Mouse (Mus musculus): Measurements from ENCODE around the gene Adipor2. TPM values are rescaled to one million over a fixed set of nuclear protein-coding genes. Genes with fewer than 3 reads are reported as not detected.

Adipor2 gene
- total RNA-seq, 2 experiments from 2014 or later, result 31.3 to 40.9 TPM

- peak in 1 of 2 experiments; percentile 22 for DNase-seq (ENCODE audit: extremely low spot score in 1 of 2, low spot score in 1 of 2)
These were observed 11.1 kb upstream of the Adipor2 start for GRCm38 (mm10) chr6:119428611-119429010.

- DNase-seq (ENCODE audit: extremely low spot score in 1 of 2, low spot score in 1 of 2), result no peak
These were observed 3.5 kb upstream of the Adipor2 start for GRCm38 (mm10) chr6:119421001-119421400.

GRCm38 (mm10) chr6:119420357-119420756 is 2.9 kb upstream of the Adipor2 start:
- DNase-seq (ENCODE audit: extremely low spot score in 1 of 2, low spot score in 1 of 2), result no peak

GRCm38 (mm10) chr6:119419412-119419811 is 1.9 kb upstream of the Adipor2 start:
- DNase-seq (ENCODE audit: extremely low spot score in 1 of 2, low spot score in 1 of 2), result no peak

DNA sequence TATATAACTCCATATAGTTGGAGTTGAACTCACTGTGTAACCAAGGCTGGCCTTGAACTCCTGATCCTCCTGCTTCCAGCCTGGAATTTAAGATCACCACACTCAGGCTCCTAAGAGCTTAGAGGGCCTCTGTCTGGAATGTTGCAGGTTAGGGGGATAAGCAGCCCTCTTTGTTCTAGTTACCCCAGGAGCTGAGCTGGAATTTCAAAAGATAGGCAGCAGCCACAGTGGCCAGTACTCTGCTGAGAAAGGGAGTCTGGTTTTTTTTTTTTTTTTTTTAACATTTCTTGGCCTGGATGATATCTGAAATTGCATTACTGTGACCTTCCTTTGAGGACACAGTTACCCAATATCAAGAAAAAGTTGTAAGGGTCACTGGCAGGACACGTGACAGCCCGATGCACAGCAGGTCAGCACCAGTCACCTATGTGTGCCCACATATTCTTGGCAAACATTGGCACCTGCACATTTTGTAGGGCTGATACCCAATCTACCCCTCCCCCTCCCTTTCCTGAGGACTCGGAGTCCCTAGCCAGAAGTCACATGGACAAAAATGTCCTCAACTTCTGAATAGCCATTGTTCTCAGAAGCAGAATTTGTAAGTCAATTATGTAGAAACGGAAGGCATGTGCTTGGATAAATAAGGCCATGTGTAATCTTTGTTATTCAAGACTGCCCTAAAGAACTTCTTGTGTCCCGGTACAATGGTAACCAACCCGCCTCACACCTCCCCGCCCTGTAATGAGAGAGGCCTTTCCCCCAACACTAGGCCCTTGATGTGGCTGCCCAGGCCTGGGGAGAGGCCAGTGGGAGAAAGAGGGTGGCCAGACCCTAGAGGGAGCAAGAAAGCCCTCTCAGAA is 1.1 kb upstream of the Adipor2 start:
- DNase-seq (ENCODE audit: extremely low spot score in 1 of 2, low spot score in 1 of 2), result no peak

- no peak for DNase-seq (ENCODE audit: extremely low spot score in 1 of 2, low spot score in 1 of 2)
These were observed 317 bp upstream of the Adipor2 start for GRCm38 (mm10) chr6:119417821-119418220.

- DNase-seq (ENCODE audit: extremely low spot score in 1 of 2, low spot score in 1 of 2), result no peak
These were observed 861 bp downstream of the Adipor2 start for GRCm38 (mm10) chr6:119416643-119417042.

GRCm38 (mm10) chr6:119414262-119415043 is 3.1 kb downstream of the Adipor2 start:
- DNase-seq (ENCODE audit: extremely low spot score in 1 of 2, low spot score in 1 of 2), result no peak

DNA sequence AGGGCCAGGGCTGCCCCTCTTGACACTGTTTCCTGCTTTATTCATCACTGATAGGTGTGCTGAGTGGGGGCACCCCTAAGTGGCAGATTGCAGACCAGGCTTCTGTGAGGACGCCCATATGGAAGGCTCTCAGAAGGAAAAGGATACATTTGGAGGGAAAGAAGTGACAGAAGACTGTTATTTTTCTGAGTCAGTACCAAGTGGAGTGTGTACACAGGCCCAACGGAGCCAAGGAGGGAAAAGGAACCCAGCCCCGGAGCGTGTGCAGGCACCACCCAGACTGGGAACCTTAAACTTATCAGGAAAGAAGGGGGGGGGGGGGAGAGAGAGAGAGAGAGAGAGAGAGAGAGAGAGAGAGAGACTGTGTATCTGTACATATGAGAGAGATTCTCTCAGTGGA is 4.9 kb downstream of the Adipor2 start:
- no peak for DNase-seq (ENCODE audit: extremely low spot score in 1 of 2, low spot score in 1 of 2)

DNA sequence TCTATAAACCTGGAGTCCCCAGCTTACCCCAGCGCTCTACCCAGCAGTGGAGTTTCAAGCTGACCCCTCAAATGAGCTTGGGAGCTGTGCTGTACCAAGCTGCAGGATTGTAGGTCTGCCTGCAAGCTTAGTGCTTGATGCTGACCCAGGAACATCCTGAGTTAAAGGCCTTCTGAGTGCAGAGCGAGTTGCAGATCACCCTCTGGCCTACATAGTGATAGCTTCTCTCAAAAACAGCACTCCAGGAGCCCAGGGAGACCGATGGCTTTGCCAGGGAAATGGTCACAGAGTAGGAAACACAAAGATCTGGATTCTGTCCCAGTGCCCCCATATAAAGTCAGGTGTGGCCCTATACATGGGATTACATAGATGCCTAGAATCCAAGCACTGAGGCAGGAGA is 6.0 kb downstream of the Adipor2 start:
- DNase-seq (ENCODE audit: extremely low spot score in 1 of 2, low spot score in 1 of 2), result no peak

DNA sequence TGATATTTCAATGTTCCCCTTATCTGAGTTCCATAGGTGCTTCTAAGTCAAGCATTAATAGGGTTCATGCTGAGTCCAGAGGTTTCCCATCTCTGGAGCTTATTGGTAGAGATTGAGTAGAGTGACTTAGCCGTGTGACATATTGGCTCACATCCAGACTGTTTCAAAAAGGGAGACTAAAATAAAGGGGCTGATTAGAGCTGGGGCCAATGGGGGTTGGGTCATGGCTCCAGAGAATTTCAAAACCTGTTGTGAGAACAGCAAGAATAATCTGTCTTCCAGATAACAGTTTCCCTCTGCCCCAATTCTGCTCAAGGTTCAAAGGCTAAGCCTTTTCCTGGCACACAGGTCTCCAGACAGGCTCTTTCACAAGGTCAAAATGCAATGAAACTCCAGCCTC is 7.7 kb downstream of the Adipor2 start:
- no peak for DNase-seq (ENCODE audit: extremely low spot score in 1 of 2, low spot score in 1 of 2)

DNA sequence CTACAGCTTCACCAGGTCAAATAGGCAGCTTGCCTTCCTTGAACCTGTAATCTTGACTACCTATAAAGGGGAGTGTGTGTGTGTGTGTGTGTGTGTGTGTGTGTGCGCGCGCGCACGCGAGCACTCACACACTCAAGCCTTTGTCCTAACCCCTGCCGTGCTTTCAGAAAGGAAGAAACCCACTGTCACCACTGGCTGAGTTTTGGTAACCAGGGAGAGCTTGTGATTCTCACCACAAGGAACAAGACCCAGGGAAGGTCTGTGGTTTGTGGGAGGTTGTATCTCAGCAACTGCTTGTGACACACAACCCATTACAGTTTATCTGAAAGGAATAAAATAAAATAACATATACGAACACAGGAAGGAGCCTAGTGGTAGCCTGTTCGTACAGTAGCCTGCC is 8.9 kb downstream of the Adipor2 start:
- no peak for DNase-seq (ENCODE audit: extremely low spot score in 1 of 2, low spot score in 1 of 2)

GRCm38 (mm10) chr6:119407818-119408217 is 9.7 kb downstream of the Adipor2 start:
- DNase-seq (ENCODE audit: extremely low spot score in 1 of 2, low spot score in 1 of 2), result no peak

DNA sequence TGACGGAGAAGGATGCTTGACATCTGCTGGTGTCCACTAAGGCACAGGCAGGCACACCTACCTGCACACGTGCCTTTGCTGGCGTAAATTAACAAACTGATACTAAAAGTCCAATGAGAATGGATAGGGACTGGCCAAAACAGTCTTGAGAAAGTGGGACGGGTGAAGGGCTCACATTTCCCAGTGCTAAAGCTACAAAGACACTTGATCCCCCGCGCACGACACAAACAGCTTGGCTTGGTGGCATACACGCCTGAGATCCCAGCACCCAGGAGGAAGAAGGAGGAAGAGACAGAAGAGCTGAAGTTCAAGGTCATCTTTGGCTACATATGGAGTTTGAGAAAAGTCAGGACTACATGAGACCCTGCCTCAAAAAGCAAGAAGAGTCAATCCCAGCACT is 11.0 kb downstream of the Adipor2 start:
- DNase-seq (ENCODE audit: extremely low spot score in 1 of 2, low spot score in 1 of 2), result no peak

DNA sequence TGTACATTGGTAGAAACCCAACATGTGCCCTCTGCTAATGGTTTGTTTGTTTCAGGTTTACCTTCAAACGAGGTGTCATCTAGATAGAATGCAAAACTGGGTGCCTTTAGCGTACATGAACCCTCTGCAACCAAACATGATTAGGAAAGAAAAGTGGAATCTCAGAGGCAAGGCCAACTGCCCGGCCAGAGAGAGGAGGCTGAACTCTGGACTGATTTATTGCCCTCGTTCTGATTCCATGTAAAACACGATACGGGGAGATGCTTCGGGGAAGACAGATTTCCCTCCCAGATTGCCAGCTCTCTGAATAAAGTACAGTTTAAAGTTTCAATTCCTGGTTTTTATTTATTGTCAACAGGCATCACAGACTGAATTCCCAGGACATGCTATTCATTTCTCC is 12.2 kb downstream of the Adipor2 start:
- DNase-seq (ENCODE audit: extremely low spot score in 1 of 2, low spot score in 1 of 2), result no peak

DNA sequence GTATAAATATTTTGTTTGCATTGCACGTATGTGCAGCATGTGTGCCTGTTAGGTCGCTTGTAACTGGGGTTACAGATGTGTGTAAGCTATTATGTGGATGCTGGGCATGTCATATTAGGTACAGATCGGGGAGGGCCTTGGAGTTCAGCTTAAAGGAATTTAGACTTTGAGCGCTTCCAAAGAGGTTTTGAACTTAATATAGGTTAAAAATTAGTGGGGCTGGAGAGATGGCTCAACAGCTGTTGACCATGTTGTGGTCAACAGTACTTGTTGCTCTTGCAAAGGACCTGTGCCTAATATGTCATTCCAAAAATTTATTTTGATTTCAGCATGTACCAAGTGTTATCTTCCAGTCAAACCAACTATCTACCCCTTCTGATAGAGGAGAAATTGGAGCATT is 12.7 kb downstream of the Adipor2 start:
- DNase-seq (ENCODE audit: extremely low spot score in 1 of 2, low spot score in 1 of 2), result no peak

GRCm38 (mm10) chr6:119402976-119403375 is 14.5 kb downstream of the Adipor2 start:
- DNase-seq (ENCODE audit: extremely low spot score in 1 of 2, low spot score in 1 of 2), result no peak

DNA sequence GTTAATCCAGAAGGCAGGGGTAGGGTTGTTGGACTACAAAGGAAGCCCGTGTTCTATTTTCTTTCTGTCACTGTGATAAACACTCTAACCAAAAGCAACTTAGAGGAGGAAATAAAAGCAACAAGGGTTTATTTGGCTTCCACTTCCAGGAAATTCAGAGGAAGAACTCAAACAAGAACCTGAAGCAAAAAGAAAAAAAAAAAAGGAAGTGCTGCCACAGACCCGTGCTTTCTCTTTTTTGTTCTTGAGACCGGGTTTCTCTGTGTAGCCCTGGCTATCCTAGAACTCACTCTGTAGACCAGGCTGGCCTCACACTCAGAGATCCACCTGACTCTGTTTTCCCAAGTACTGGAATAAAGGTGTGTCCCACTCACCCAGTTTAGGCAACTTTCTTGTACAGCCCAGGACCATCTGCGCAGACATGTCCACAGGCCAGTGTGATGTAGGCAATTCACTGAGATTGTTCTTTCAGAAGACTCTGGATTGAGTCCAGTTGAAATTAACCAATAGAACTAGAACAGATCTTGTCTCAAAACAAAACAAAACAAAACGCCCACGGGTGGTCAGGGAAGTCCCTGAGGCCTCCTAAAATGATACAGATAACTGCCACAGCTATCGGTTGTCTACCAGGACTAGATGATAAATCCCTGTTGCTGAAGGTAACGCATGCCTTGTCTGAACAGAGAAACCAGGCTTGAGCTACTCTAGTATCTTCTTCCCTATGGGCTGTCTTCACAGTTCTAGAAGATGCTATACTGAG is 15.8 kb downstream of the Adipor2 start:
- DNase-seq (ENCODE audit: extremely low spot score in 1 of 2, low spot score in 1 of 2), result no peak

DNA sequence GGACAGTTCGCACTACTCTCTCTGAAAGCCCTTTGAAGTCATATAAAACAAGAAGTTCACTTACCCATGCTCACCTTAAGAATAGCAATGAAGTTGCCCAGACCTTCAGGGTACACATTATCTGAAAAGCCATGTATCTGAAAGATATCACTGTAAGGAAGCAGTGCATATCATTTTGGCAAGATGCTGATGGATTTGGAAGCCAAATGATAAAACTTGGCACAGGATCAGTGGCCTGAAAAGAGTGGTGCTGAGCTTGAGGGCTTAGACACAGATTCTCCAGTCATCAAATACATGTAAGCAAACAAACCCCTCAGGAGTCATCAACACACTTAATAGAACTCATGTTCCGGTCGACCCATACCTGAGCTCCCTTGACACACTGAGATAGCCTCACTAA is 16.9 kb downstream of the Adipor2 start:
- DNase-seq (ENCODE audit: extremely low spot score in 1 of 2, low spot score in 1 of 2), result no peak

DNA sequence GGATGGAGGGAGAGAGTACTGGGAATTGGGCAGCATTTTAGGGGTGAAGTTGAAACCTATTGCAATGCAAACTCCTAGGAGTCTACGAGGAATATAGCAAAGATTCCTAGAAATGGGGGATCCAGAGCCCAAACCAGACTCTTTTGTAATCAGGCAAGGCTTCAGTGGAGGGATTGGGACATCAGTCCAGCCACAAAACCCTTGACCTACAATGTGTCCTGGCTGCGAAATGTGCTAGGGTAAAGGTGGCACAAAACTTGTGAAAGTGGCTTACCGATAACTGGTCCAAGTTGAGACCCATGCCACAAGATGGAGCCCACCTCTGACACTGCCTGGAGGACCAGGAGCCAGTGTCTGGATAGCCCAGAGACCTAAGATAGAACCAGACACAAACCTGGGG is 18.1 kb downstream of the Adipor2 start:
- no peak for DNase-seq (ENCODE audit: extremely low spot score in 1 of 2, low spot score in 1 of 2)

GRCm38 (mm10) chr6:119396309-119396634 is 21.2 kb downstream of the Adipor2 start:
- no peak for DNase-seq (ENCODE audit: extremely low spot score in 1 of 2, low spot score in 1 of 2)

Data from layer of hippocampus, postnatal 25 days (tissue).